Mouse (Mus musculus) thymus, adult 2 months (tissue): ENCODE measurements around the gene Clybl. TPM values are rescaled to one million over a fixed set of nuclear protein-coding genes. Genes with fewer than 3 reads are reported as not detected.

Source experiments
- DNase-seq: peaks from one replicate; pipeline ENCODE4 v3.0.0; 2021
- H3K27ac ChIP-seq: fragments of 200-500 bp; 2 replicates; pipeline ENCODE4 v1.5.1; 2012; ENCODE audit warnings: low read length, control low read depth; ENCODE audit not compliant: control insufficient read depth, insufficient read depth
- H3K27me3 ChIP-seq: fragments of 200-500 bp; 2 replicates; pipeline ENCODE4 v1.6.1; 2012; ENCODE audit warnings: mild to moderate bottlenecking, low read length, moderate library complexity, mixed read lengths; ENCODE audit not compliant: control insufficient read depth, insufficient read depth
- H3K36me3 ChIP-seq: fragments of 200-500 bp; 2 replicates; pipeline ENCODE4 v1.6.1; 2012; ENCODE audit warnings: mild to moderate bottlenecking, low read length, moderate library complexity; ENCODE audit not compliant: control insufficient read depth, insufficient read depth
- H3K4me1 ChIP-seq: fragments of 200-500 bp; replicated peaks from 2 replicates; pipeline ENCODE4 v1.6.1; 2012; ENCODE audit warnings: low read length; ENCODE audit not compliant: control insufficient read depth, insufficient read depth
- H3K4me3 ChIP-seq: fragments of 200-500 bp; 2 replicates; pipeline ENCODE4 v1.5.1; 2012; ENCODE audit warnings: mild to moderate bottlenecking, low read length, control low read depth, moderate library complexity; ENCODE audit not compliant: control insufficient read depth, insufficient read depth
- CTCF ChIP-seq: fragments of 200-500 bp; IDR thresholded peaks from 2 replicates; pipeline ENCODE4 v1.5.1; 2012; ENCODE audit warnings: mild to moderate bottlenecking, control low read depth, low read length, moderate library complexity, borderline replicate concordance; ENCODE audit not compliant: control insufficient read depth, poor library complexity, insufficient read depth; ENCODE audit errors: extremely low read depth
- POLR2A ChIP-seq: fragments of 200-500 bp; IDR thresholded peaks from 2 replicates; pipeline ENCODE4 v1.6.1; 2012; ENCODE audit warnings: mild to moderate bottlenecking, low read length, control low read depth, moderate library complexity; ENCODE audit not compliant: control insufficient read depth, poor library complexity, insufficient read depth; ENCODE audit errors: extremely low read depth
- WGBS: fragments of 180-500 bp; shearing (Covaris S2); methylation state at CpG from one replicate; pipeline ENCODE4 v1.1.7; 2018; 5-methylcytosine and 5-hydroxymethylcytosine counted together
- polyA plus RNA-seq: library from polyadenylated mRNA; depleted of rRNA; stranded (reverse); fragments of >200 nt; gene quantifications from 2 replicates; pipeline ENCODE4 v1.2.3, GENCODE M21; 2012; rRNA removed

Gene Clybl
- 4.3 and 5.5 TPM in 2 replicates for polyA plus RNA-seq

DNA sequence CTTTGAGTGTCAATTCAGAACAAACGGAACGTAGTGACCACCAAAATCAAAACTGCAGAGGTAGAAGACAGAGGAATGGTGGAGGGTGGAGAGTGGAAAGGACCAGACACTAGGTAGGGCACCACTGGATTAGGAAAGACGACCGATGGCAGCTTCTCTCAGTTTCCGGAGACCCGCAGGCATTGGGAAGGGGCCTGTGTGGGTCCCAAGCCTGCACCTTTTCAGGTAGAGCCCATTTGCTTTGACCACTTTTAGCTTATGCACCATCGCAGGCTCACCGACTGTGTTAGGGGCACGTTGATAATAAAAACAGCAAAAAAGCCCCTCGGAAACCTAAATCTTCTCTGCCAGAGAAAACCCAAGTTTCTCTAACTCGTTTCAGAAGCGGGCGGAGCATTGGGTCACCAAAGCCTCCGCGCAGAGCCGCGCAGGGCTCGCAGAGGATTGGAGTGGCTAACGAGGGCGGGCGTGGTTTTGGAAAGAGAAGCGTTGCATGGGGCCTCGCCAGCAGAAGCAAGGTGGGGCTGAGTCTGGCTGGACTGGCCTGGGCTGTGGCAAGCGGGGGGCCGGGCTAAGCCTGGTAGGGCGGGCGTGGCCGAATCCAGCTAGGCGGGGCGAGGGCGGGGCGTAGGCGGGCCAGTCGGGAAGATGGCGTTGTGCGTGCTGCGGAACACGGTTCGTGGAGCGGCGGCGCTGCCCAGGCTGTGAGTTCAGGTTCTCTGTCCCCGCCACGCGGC is at the start of gene Clybl:
Gene Clybl, plus strand, starts transcription at position 627 of the 737 bp plus-strand sequence.
- Histone ChIP-seq H3K27me3 (no peaks in the 10 kb centered on the region), H3K36me3 (no peaks in the 10 kb centered on the region), H3K4me3 (peak within 1 kb of the TSS; percentile 81), H3K27ac (no peak within 1 kb of the TSS), H3K4me1 (0 out of 2 replicates have a peak, but pooled peaks cover 2% of the 10 kb centered on the region)
- DNase-seq = peak; percentile 93
- no peak for TF ChIP-seq CTCF
- TF ChIP-seq POLR2A = peak; percentile 42; the same call in 1 of the 2 replicates
- WGBS = 9% methylated on average over 45 of the region's 45 CpGs

DNA sequence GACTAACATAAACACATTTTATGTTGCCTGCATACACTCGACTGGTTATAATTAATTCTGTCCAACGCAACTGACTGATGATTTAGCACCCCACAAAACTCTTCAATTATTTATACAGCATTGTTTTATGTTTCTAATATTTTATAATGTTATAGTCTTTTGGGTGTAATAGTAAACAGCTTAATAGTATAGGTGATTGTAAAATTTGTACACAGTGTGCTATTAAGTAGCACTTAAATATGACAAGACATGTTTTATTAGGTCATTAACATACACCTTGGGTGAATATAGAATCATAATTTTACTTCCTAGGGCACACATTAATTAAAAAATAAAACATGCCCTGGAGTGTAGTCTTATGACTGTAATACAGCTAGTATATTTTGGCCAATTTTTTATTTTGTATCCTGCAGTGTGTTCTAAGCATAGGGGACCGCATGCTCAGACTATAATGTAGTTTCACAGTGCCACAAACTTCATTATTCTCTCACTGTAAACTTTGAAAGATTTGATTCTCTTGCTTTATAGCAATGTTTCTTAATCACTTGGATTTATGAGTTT is 45.1 kb upstream of the Clybl start:
- Histone ChIP-seq H3K36me3 (peaks cover 62% of the 10 kb centered on the region), H3K4me3 (no peak overlapping the region), H3K27ac (no peak overlapping the region), H3K27me3 (no peaks in the 10 kb centered on the region), H3K4me1 (no peaks in the 10 kb centered on the region)
- DNase-seq = no peak
- WGBS = 97% methylated on average over 3 of the region's 3 CpGs
- no peak for TF ChIP-seq CTCF
- no peak for TF ChIP-seq POLR2A

DNA sequence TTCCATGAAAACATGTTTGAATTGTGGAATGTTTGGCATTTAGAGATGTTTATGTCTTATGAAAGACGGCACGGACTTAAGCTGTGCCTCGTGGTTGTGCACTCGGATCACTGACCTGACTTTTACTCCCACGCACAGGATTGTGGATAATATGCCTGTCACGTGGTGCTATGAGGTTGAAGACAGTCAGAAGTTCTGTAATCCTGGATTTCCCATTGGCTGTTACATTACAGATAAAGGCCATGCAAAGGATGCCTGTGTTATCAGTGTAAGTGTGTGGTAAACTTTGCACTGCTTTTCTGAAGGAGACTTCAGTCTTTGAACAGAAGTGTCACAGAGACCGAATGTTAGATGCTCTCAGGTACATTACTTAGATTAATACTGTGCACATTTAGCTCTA is 44.3 kb upstream of the Clybl start:
- peaks cover 67% of the 10 kb centered on the region for H3K36me3 ChIP-seq
- H3K27me3 ChIP-seq = no peaks in the 10 kb centered on the region
- TF ChIP-seq CTCF (no peak), POLR2A (no peak)
- no peak overlapping the region for H3K4me3 ChIP-seq
- H3K4me1 ChIP-seq = no peaks in the 10 kb centered on the region
- DNase-seq = no peak
- 95% methylated on average over 7 of the region's 7 CpGs for WGBS
- H3K27ac ChIP-seq = no peak overlapping the region

DNA sequence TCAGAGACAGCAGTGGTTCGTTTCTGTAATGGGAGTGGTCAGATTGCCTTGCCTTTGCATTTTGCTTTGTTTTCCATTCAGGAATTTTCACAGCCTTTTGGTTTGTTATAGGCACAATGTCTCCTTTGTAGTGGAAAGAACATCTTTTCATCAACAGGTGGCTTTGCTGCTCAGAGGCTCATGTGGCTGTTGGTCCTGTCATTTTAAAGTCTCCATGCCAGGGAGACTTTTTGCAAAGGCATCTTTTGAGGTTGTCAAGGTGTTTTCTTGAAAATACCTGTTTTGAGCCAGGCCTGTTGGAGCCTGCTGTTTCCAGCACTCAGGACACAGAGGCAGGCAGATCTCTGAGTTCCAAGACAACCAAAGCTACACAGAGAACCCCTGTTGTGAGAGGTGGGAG is 41.4 kb upstream of the Clybl start:
- no peak for DNase-seq
- H3K27me3 ChIP-seq = no peaks in the 10 kb centered on the region
- no peaks in the 10 kb centered on the region for H3K4me1 ChIP-seq
- WGBS = 64% methylated on average over 1 of the region's 1 CpGs
- TF ChIP-seq POLR2A = no peak
- no peak for TF ChIP-seq CTCF
- peaks cover 76% of the 10 kb centered on the region for H3K36me3 ChIP-seq
- H3K27ac ChIP-seq = no peak overlapping the region
- H3K4me3 ChIP-seq = no peak overlapping the region

DNA sequence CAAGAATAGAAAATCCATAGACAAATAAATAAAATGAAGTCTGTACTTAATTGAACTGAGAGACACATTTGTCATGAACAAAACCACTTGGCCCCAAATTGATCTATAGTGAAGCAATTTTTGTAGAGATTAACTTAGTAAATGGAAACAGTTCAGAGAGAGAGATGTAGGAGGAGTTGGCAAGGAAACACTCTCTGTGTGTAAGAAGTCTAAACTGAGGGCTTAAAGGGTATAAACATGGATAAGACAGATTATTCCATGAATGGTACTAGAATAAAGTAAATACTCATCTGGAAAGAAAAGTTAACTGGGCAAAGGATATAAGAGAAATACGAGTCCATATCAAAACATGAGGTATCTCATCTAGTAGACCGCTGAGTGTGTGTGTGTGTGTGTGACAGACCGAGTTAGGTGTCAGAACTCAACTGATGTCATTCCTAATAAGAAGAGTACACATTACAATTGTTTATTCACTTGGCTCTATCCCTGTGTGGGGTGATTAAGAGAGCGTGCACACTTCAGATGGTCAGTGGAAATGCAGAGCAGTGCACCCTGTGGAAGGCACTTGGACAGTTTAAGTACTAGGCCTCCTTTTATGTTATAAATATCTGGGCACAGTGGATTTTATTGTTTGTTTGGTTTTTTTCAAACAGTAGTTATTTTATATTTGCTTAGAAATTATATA is 37.8 kb upstream of the Clybl start:
- no peak overlapping the region for H3K4me3 ChIP-seq
- WGBS = 96% methylated on average over 4 of the region's 4 CpGs
- H3K27me3 ChIP-seq = no peaks in the 10 kb centered on the region
- H3K27ac ChIP-seq = no peak overlapping the region
- H3K4me1 ChIP-seq = no peaks in the 10 kb centered on the region
- TF ChIP-seq POLR2A (no peak), CTCF (no peak)
- no peak for DNase-seq
- H3K36me3 ChIP-seq = peaks cover 90% of the 10 kb centered on the region

DNA sequence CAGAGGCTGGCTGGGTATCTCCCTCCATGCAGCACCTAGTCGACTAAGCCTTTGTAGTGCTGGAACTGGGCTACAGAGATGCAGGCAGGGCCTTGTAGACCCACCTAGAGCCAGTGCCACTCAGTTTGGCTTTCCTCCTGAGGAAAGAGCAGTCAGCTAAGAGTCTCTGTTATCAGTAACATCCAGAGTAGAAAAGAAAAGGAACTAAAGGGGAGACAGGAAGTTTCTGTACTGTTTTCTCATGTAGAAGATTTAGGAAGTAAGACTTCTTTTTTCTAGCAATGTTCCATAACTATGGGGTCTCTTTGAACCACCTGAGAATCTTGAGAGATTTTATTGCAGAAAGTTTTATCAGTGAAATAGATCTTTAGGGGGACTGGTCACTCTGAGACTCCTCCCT is 36.1 kb upstream of the Clybl start:
- no peak for DNase-seq
- Histone ChIP-seq H3K4me1 (no peaks in the 10 kb centered on the region), H3K27ac (no peak overlapping the region), H3K36me3 (peaks cover 91% of the 10 kb centered on the region), H3K4me3 (no peak overlapping the region), H3K27me3 (no peaks in the 10 kb centered on the region)
- no peak for TF ChIP-seq POLR2A
- WGBS = 12% methylated on average over 1 of the region's 1 CpGs

DNA sequence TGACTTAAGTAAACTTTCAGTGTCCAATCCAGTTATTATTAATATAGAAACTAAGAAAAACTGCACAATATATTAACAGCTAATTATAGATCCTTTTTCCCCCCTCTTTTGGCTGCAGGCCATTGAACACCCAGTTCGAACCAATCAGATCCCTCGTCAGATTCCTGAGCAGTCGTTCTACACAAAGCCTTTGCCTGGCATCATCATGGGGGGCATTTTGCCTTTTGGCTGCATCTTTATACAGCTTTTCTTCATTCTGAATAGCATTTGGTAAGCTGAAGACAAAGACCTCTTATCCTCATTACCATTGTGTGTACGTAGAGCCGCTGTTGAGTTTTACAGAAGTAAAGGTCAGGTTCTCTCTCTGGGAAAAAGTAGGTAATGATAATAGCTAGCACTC is 30.9 kb upstream of the Clybl start:
- Histone ChIP-seq H3K27ac (no peak overlapping the region; the same call in 1 of the 2 replicates), H3K36me3 (peaks cover 78% of the 10 kb centered on the region), H3K4me3 (no peak overlapping the region), H3K4me1 (no peaks in the 10 kb centered on the region), H3K27me3 (no peaks in the 10 kb centered on the region)
- no peak for DNase-seq
- TF ChIP-seq CTCF (no peak), POLR2A (no peak)
- 97% methylated on average over 5 of the region's 5 CpGs for WGBS
